In the genomic region with DNA sequence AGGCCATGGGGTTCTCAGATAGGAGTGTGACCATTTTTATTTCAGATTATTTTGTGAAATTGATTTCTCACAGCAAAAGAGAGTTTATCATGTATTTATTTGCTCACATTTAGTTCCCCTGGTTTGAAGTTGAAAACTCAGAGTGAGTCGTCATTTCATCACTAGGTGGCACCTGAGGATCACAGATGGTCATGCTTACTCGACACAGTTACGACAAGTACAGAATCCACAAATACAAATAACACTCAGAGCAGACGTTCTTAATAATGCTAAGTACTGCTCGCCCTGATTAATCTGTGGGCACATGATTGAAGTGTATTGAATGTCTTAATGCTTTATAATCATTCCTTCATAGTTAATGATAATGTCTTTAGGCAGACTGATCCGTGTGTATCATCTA, we compare ENCODE assay signal across 11 mouse cellular contexts. TPM values are rescaled to one million over a fixed set of nuclear protein-coding genes. Genes with fewer than 3 reads are reported as not detected.
DNase-seq lines count a peak whose midpoint lies in the region; ATAC-seq and TF ChIP-seq lines count a peak whose summit lies in the region.
"Had no signal": no experiment of that assay in that cellular context is flagged by ENCODE, and none has a peak within 500 bp of the region (broad histone marks: within the 10 kb centered on the region; RNA-seq: fewer than 3 reads in every experiment).

No protein-coding gene starts in this region.

- no peaks in the 10 kb centered on the region for H3K4me1 ChIP-seq in hindbrain, postnatal 0 days (ENCODE audit: insufficient read depth, low read length)
- H3K4me1 ChIP-seq in hindbrain, embryonic 13.5 days (replicated peaks): no peaks in the 10 kb centered on the region
- no peaks in the 10 kb centered on the region for H3K4me1 ChIP-seq in spleen, adult 2 months (ENCODE audit: control insufficient read depth, insufficient read depth, insufficient read length)
- H3K4me1 ChIP-seq: hindbrain, embryonic 15.5 days had no signal

- H3K27me3 ChIP-seq in hindbrain, postnatal 0 days (ENCODE audit: insufficient read depth, low read length): no peaks in the 10 kb centered on the region
- no peaks in the 10 kb centered on the region for H3K27me3 ChIP-seq in hindbrain, embryonic 13.5 days
- H3K27me3 ChIP-seq in spleen, adult 2 months (ENCODE audit: control insufficient read depth, insufficient read depth, low read length): no peaks in the 10 kb centered on the region
- H3K27me3 ChIP-seq: hindbrain, embryonic 15.5 days; liver, embryonic 15.5 days had no signal

- WGBS in hindbrain, postnatal 0 days: 53% methylated on average over 6 of the region's 6 CpGs
- WGBS in hindbrain, embryonic 13.5 days: 63% methylated on average over 6 of the region's 6 CpGs
- 52% methylated on average over 6 of the region's 6 CpGs for WGBS in spleen, adult 2 months

- H3K9ac ChIP-seq in hindbrain, postnatal 0 days (replicated peaks; ENCODE audit: low read length): no peak overlapping the region
- no peak overlapping the region for H3K9ac ChIP-seq in hindbrain, embryonic 13.5 days
- H3K9ac ChIP-seq: hindbrain, embryonic 15.5 days; liver, embryonic 15.5 days had no signal

- H3K4me2 ChIP-seq in hindbrain, postnatal 0 days (ENCODE audit: low read depth, low read length): no peak overlapping the region
- H3K4me2 ChIP-seq in hindbrain, embryonic 13.5 days: no peak overlapping the region
- H3K4me2 ChIP-seq: hindbrain, embryonic 15.5 days; liver, embryonic 15.5 days had no signal

- no peak overlapping the region for H3K4me3 ChIP-seq in hindbrain, postnatal 0 days (ENCODE audit: low read length)
- no peak overlapping the region for H3K4me3 ChIP-seq in hindbrain, embryonic 13.5 days
- H3K4me3 ChIP-seq in spleen, adult 2 months (ENCODE audit: extremely low read depth, insufficient read depth, insufficient read length): no peak overlapping the region
- H3K4me3 ChIP-seq: erythroblast, embryonic 14.5 days; hindbrain, embryonic 15.5 days; liver, embryonic 15.5 days had no signal

- TF ChIP-seq POLR2A in spleen, adult 2 months (IDR thresholded peaks at IDR 0.05; ENCODE audit: low read depth, low read length): no peak

- H3K9me3 ChIP-seq in hindbrain, postnatal 0 days (ENCODE audit: low read length): no peaks in the 10 kb centered on the region
- no peaks in the 10 kb centered on the region for H3K9me3 ChIP-seq in hindbrain, embryonic 13.5 days
- H3K9me3 ChIP-seq: hindbrain, embryonic 15.5 days; liver, embryonic 15.5 days had no signal

- peak; percentile 49; the same call in 1 of the 2 replicates for ATAC-seq in hindbrain, postnatal 0 days
- no peak for ATAC-seq in hindbrain, embryonic 13.5 days (ENCODE audit: low FRiP score)

- H3K27ac ChIP-seq in hindbrain, postnatal 0 days: no peak overlapping the region
- H3K27ac ChIP-seq in hindbrain, embryonic 13.5 days: no peak overlapping the region
- H3K27ac ChIP-seq in spleen, adult 2 months (ENCODE audit: insufficient read depth, low read length): no peak overlapping the region
- H3K27ac ChIP-seq: hindbrain, embryonic 15.5 days; liver, embryonic 15.5 days had no signal

- H3K36me3 ChIP-seq in hindbrain, postnatal 0 days (ENCODE audit: insufficient read depth, low read length): no peaks in the 10 kb centered on the region; the same call in 1 of the 2 replicates
- H3K36me3 ChIP-seq in hindbrain, embryonic 13.5 days: peaks cover 10% of the 10 kb centered on the region
- 0 out of 2 replicates have a peak, but pooled peaks cover 2% of the 10 kb centered on the region for H3K36me3 ChIP-seq in spleen, adult 2 months (ENCODE audit: control insufficient read depth, insufficient read depth, low read length)

- peak; percentile 52 for TF ChIP-seq CTCF in hindbrain, postnatal 0 days (IDR thresholded peaks at IDR 0.05; ENCODE audit: low read depth)
- peak; percentile 29; the same call in 1 of the 2 replicates for TF ChIP-seq CTCF in spleen, adult 2 months (IDR thresholded peaks at IDR 0.05; ENCODE audit: extremely low read depth, insufficient read depth, insufficient read length, insufficient replicate concordance)

- DNase-seq in hindbrain, postnatal 0 days (ENCODE audit: low spot score): peak; percentile 39
- DNase-seq in spleen, adult 2 months (ENCODE audit: low read depth in 1 of 2, low spot score in 2 of 2): peak in 1 of 2 experiments; percentile 40
- no peak for DNase-seq in spleen, adult 12 weeks (ENCODE audit: low spot score)
- peak; percentile 57 for DNase-seq in brain, adult 2 months (ENCODE audit: low read depth, low spot score)
- DNase-seq in thymus, postnatal 25 days: peak; percentile 19
- no peak for DNase-seq in right cerebral cortex, postnatal 10 days (ENCODE audit: low spot score in 2 of 2)
- no peak for DNase-seq in urinary bladder, adult 18-20 months (ENCODE audit: low spot score in 2 of 2)

RNA-seq across cellular contexts. Expression of gene Map3k7, which starts 8.3 kb away (rescaled TPM):
- total RNA-seq in hindbrain, postnatal 0 days (2014; rRNA removed): 38.5 and 47.0 TPM in 2 replicates
- polyA plus RNA-seq in hindbrain, postnatal 0 days (2015; fragmentation: Nextera tagmentation; extraction: Ambion mirVana): 16.0 TPM in 2 replicates
- polyA plus RNA-seq in hindbrain, embryonic 13.5 days (2015; fragmentation: Nextera tagmentation; extraction: Ambion mirVana): 28.5 and 29.1 TPM in 2 replicates
- polyA plus RNA-seq in spleen, adult 2 months (2012; rRNA removed): 24.1 and 24.3 TPM in 2 replicates

Comparison
In these comparisons a context has a peak if more than half of its experiments do, and no peak if none do; other contexts are left out.
1. DNase-seq: peak in hindbrain, postnatal 0 days (single experiment), brain, adult 2 months (single experiment) and thymus, postnatal 25 days (single experiment); none in spleen, adult 12 weeks (single experiment), right cerebral cortex, postnatal 10 days (0 of 2) and urinary bladder, adult 18-20 months (0 of 2).